Mouse (Mus musculus): Measurements from ENCODE around the gene Ubp1. TPM values are rescaled to one million over a fixed set of nuclear protein-coding genes. Genes with fewer than 3 reads are reported as not detected.

Ubp1 gene
- polyA plus RNA-seq, 1 experiment = 31.1 TPM

- no peaks in the 10 kb centered on the region for H3K79me2 ChIP-seq (ENCODE audit: control insufficient read depth, insufficient read depth)
- peaks cover 40% of the 10 kb centered on the region for H3K36me3 ChIP-seq (ENCODE audit: control insufficient read depth, insufficient read depth)
- H3ac ChIP-seq (ENCODE audit: control insufficient read depth, insufficient read length) = no peak overlapping the region
- TF ChIP-seq POLR2AphosphoS2 (IDR thresholded peaks at IDR 0.05; ENCODE audit: insufficient read length, low read depth) (no peak), SRF (IDR thresholded peaks at IDR 0.05; ENCODE audit: control insufficient read depth, insufficient read length, low read depth) (no peak), CEBPB (IDR thresholded peaks at IDR 0.05; ENCODE audit: insufficient read depth, poor library complexity, severe bottlenecking) (no peak), REST (IDR thresholded peaks at IDR 0.05; ENCODE audit: insufficient read depth, insufficient read length) (no peak), MAX (IDR thresholded peaks at IDR 0.05; ENCODE audit: low read depth) (no peak), POLR2A (IDR thresholded peaks at IDR 0.05; ENCODE audit: insufficient read length, low read depth) (no peak), USF1 (IDR thresholded peaks at IDR 0.05; ENCODE audit: low read depth) (no peak), TCF12 (IDR thresholded peaks at IDR 0.05; ENCODE audit: insufficient read depth, poor library complexity, severe bottlenecking) (no peak)
- H3K4me3 ChIP-seq = no peak overlapping the region
- H3K4me2 ChIP-seq (ENCODE audit: low read depth) = no peak overlapping the region
- no peaks in the 10 kb centered on the region for H3K27me3 ChIP-seq (ENCODE audit: control insufficient read depth, insufficient read depth, insufficient read length)
Measured at GRCm38 (mm10) chr9:113966838-113967237, 36.1 kb downstream of the Ubp1 start.

- H3K4me3 ChIP-seq = no peak overlapping the region
- H3K4me2 ChIP-seq (ENCODE audit: low read depth) = no peak overlapping the region
- H3ac ChIP-seq (ENCODE audit: control insufficient read depth, insufficient read length) = no peak overlapping the region
- H3K79me2 ChIP-seq (ENCODE audit: control insufficient read depth, insufficient read depth) = no peaks in the 10 kb centered on the region
- no peaks in the 10 kb centered on the region for H3K27me3 ChIP-seq (ENCODE audit: control insufficient read depth, insufficient read depth, insufficient read length)
- peaks cover 33% of the 10 kb centered on the region for H3K36me3 ChIP-seq (ENCODE audit: control insufficient read depth, insufficient read depth)
- peak; percentile 48 for TF ChIP-seq POLR2AphosphoS2 (IDR thresholded peaks at IDR 0.05; ENCODE audit: insufficient read length, low read depth)
- no peak for TF ChIP-seq MYOG (IDR thresholded peaks at IDR 0.05; ENCODE audit: control insufficient read depth in 1 of 3, insufficient read depth in 1 of 3, insufficient read length in 2 of 3, low read depth in 2 of 3)
Measured at GRCm38 (mm10) chr9:113968967-113969366, 38.2 kb downstream of the Ubp1 start.

GRCm38 (mm10) chr9:113969399-113969798 is 38.7 kb downstream of the Ubp1 start:
- peaks cover 32% of the 10 kb centered on the region for H3K36me3 ChIP-seq (ENCODE audit: control insufficient read depth, insufficient read depth)
- H3K4me2 ChIP-seq (ENCODE audit: low read depth) = no peak overlapping the region
- no peaks in the 10 kb centered on the region for H3K27me3 ChIP-seq (ENCODE audit: control insufficient read depth, insufficient read depth, insufficient read length)
- no peak for TF ChIP-seq REST (IDR thresholded peaks at IDR 0.05; ENCODE audit: insufficient read depth, insufficient read length)
- TF ChIP-seq TCF12 (IDR thresholded peaks at IDR 0.05; ENCODE audit: insufficient read depth, poor library complexity, severe bottlenecking) = no peak
- TF ChIP-seq MYOG (IDR thresholded peaks at IDR 0.05; ENCODE audit: control insufficient read depth in 1 of 3, insufficient read depth in 1 of 3, insufficient read length in 2 of 3, low read depth in 2 of 3) = no peak
- no peak for TF ChIP-seq USF1 (IDR thresholded peaks at IDR 0.05; ENCODE audit: low read depth)
- TF ChIP-seq POLR2A (IDR thresholded peaks at IDR 0.05; ENCODE audit: insufficient read length, low read depth) = no peak
- TF ChIP-seq TCF3 (IDR thresholded peaks at IDR 0.05; ENCODE audit: insufficient read length, low read depth) = no peak
- TF ChIP-seq POLR2AphosphoS2 (IDR thresholded peaks at IDR 0.05; ENCODE audit: insufficient read length, low read depth) = no peak
- TF ChIP-seq E2F4 (IDR thresholded peaks at IDR 0.05; ENCODE audit: insufficient read depth) = no peak
- no peak for TF ChIP-seq MYOD1 (IDR thresholded peaks at IDR 0.05; ENCODE audit: control insufficient read depth in 1 of 3, insufficient read length in 2 of 3, low read depth in 2 of 3)
- no peak for TF ChIP-seq SRF (IDR thresholded peaks at IDR 0.05; ENCODE audit: control insufficient read depth, insufficient read length, low read depth)
- TF ChIP-seq MAX (IDR thresholded peaks at IDR 0.05; ENCODE audit: low read depth) = no peak
- no peak for TF ChIP-seq CEBPB (IDR thresholded peaks at IDR 0.05; ENCODE audit: insufficient read depth, poor library complexity, severe bottlenecking)
- no peaks in the 10 kb centered on the region for H3K79me2 ChIP-seq (ENCODE audit: control insufficient read depth, insufficient read depth)
- no peak overlapping the region for H3K4me3 ChIP-seq
- no peak overlapping the region for H3ac ChIP-seq (ENCODE audit: control insufficient read depth, insufficient read length)

GRCm38 (mm10) chr9:113970041-113970440 is 39.3 kb downstream of the Ubp1 start:
- no peak overlapping the region for H3K4me3 ChIP-seq

GRCm38 (mm10) chr9:113971615-113972014 is 40.9 kb downstream of the Ubp1 start:
- Histone ChIP-seq H3K79me2 (ENCODE audit: control insufficient read depth, insufficient read depth) (no peaks in the 10 kb centered on the region), H3K27me3 (ENCODE audit: control insufficient read depth, insufficient read depth, insufficient read length) (no peaks in the 10 kb centered on the region), H3K4me3 (no peak overlapping the region), H3K36me3 (ENCODE audit: control insufficient read depth, insufficient read depth) (peaks cover 38% of the 10 kb centered on the region), H3ac (ENCODE audit: control insufficient read depth, insufficient read length) (no peak overlapping the region), H3K4me2 (ENCODE audit: low read depth) (no peak overlapping the region)
- TF ChIP-seq POLR2A (IDR thresholded peaks at IDR 0.05; ENCODE audit: insufficient read length, low read depth) (no peak), USF1 (IDR thresholded peaks at IDR 0.05; ENCODE audit: low read depth) (no peak), REST (IDR thresholded peaks at IDR 0.05; ENCODE audit: insufficient read depth, insufficient read length) (no peak), POLR2AphosphoS2 (IDR thresholded peaks at IDR 0.05; ENCODE audit: insufficient read length, low read depth) (peak; percentile 61)

More at GRCm38 (mm10) chr9:113970041-113970440, 39.3 kb downstream of the Ubp1 start:
- TF ChIP-seq E2F4 (IDR thresholded peaks at IDR 0.05; ENCODE audit: insufficient read depth) (no peak), POLR2AphosphoS2 (IDR thresholded peaks at IDR 0.05; ENCODE audit: insufficient read length, low read depth) (peak; percentile 51)
- Histone ChIP-seq H3ac (ENCODE audit: control insufficient read depth, insufficient read length) (no peak overlapping the region), H3K36me3 (ENCODE audit: control insufficient read depth, insufficient read depth) (peaks cover 28% of the 10 kb centered on the region), H3K27me3 (ENCODE audit: control insufficient read depth, insufficient read depth, insufficient read length) (no peaks in the 10 kb centered on the region), H3K4me2 (ENCODE audit: low read depth) (no peak overlapping the region), H3K79me2 (ENCODE audit: control insufficient read depth, insufficient read depth) (no peaks in the 10 kb centered on the region)

- no peak for TF ChIP-seq REST (IDR thresholded peaks at IDR 0.05; ENCODE audit: insufficient read depth, insufficient read length)
- no peak for TF ChIP-seq MYOG (IDR thresholded peaks at IDR 0.05; ENCODE audit: control insufficient read depth in 1 of 3, insufficient read depth in 1 of 3, insufficient read length in 2 of 3, low read depth in 2 of 3)
- TF ChIP-seq POLR2A (IDR thresholded peaks at IDR 0.05; ENCODE audit: insufficient read length, low read depth) = peak; percentile 45
- no peak for TF ChIP-seq TCF3 (IDR thresholded peaks at IDR 0.05; ENCODE audit: insufficient read length, low read depth)
- TF ChIP-seq MYOD1 (IDR thresholded peaks at IDR 0.05; ENCODE audit: control insufficient read depth in 1 of 3, insufficient read length in 2 of 3, low read depth in 2 of 3) = no peak
- peak; percentile 73 for TF ChIP-seq POLR2AphosphoS2 (IDR thresholded peaks at IDR 0.05; ENCODE audit: insufficient read length, low read depth)
- TF ChIP-seq TCF12 (IDR thresholded peaks at IDR 0.05; ENCODE audit: insufficient read depth, poor library complexity, severe bottlenecking) = no peak
- Histone ChIP-seq H3K36me3 (ENCODE audit: control insufficient read depth, insufficient read depth) (peaks cover 39% of the 10 kb centered on the region), H3K27me3 (ENCODE audit: control insufficient read depth, insufficient read depth, insufficient read length) (no peaks in the 10 kb centered on the region), H3K4me3 (no peak overlapping the region), H3K79me2 (ENCODE audit: control insufficient read depth, insufficient read depth) (no peaks in the 10 kb centered on the region), H3ac (ENCODE audit: control insufficient read depth, insufficient read length) (no peak overlapping the region), H3K4me2 (ENCODE audit: low read depth) (no peak overlapping the region)
Measured at GRCm38 (mm10) chr9:113973857-113974256, 43.1 kb downstream of the Ubp1 start.
